Mouse (Mus musculus) leukemia stem cell, adult 10-12 weeks (primary cell): ENCODE data around the gene Dynlt1f. TPM values are rescaled to one million over a fixed set of nuclear protein-coding genes. Genes with fewer than 3 reads are reported as not detected.

ENCODE experiments used
- polyA plus RNA-seq: library from polyadenylated mRNA; stranded (reverse); fragments of >175 nt; gene quantifications from 2 replicates; pipeline ENCODE4 v1.2.3, GENCODE M21; 2012; ENCODE audit warnings: low replicate concordance

Gene Dynlt1f
- polyA plus RNA-seq: 2.6 and 5.7 TPM in 2 replicates

DNA sequence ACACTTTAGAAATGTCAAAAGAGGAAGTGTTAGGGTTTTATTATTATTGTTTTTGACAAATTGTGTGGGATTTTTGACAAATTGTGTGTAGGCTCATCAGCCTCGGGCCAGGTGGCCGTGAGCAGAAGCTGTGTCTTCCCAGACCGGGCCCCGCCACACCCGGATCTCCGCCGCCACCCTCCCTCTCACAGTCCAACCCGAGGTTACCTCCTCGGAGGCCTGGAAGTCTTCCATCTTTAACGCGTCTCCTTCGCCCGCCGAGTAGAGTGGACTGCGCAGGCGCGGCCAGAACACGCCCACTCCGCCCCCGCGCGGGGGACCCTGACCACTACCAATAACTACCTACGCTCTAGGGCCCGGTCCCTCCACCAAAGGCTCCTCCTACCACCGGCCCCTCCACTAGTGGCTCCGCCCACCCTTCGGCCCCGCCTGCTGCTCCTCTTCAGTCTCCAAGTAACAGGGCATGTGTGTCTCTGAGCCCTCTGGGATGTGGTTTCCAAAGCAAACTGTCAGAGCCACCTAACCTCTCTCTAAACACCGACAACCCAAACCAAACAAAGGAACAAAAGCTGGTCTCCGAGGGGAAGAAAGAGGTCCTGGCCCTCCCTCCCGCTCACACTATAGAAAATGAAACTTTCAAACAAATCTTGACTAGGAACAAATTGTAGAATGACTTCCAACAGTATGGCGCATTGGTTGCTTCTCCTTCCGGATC is at the start of gene Dynlt1f:
Gene Dynlt1f (minus strand): TSS at position 334 of the 715 bp plus-strand sequence.

GRCm38 (mm10) chr17:6658801-6659200 is 3.1 kb upstream of the Dynlt1f start, which contains the start of gene Sytl3:
TSS of gene Sytl3 (plus strand) at chr17:6659093.

DNA sequence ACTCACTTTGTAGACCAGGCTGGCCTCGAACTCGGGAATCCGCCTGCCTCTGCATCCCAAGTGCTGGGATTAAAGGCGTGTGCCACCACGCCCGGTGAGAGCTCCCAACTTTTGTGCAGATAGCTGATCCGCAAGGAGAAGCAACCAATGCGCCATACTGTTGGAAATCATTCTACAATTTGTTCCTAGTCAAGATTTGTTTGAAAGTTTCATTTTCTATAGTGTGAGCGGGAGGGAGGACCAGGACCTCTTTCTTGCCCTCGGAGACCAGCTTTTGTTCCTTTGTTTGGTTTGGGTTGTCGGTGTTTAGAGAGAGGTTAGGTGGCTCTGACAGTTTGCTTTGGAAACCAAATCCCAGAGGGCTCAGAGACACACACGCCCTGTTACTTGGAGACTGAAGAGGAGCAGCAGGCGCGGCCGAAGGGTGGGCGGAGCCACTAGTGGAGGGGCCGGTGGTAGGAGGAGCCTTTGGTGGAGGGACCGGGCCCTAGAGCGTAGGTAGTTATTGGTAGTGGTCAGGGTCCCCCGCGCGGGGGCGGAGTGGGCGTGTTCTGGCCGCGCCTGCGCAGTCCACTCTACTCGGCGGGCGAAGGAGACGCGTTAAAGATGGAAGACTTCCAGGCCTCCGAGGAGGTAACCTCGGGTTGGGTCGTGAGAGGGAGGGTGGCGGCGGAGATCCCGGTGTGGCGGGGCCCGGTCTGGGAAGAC is 54.3 kb downstream of the Dynlt1f start, which contains the start of gene Dynlt1c:
Gene Dynlt1c (plus strand): TSS at position 468 of the 708 bp plus-strand sequence.

Other genes starting within 250 kb of the Dynlt1f start
- gene Dynlt1b, start 225.8 kb downstream of the Dynlt1f start, polyA plus RNA-seq: 20.5 and 24.8 TPM in 2 replicates
- gene Dynlt1c, start 54.2 kb downstream of the Dynlt1f start, polyA plus RNA-seq: 1.8 and 2.3 TPM in 2 replicates
- 0.52 and 0.87 TPM in 2 replicates for gene Sytl3, start 3.2 kb upstream of the Dynlt1f start, polyA plus RNA-seq
- gene Ezr, start 126.9 kb upstream of the Dynlt1f start, polyA plus RNA-seq: 96.3 and 145 TPM in 2 replicates